Mouse (Mus musculus) CD4-positive naive resting alpha-beta T cell, adult 57 days (primary cell): ENCODE data around the gene Nfkbie. TPM values are rescaled to one million over a fixed set of nuclear protein-coding genes. Genes with fewer than 3 reads are reported as not detected.

ENCODE experiments used
- total RNA-seq: library from RNA; stranded (reverse); gene quantifications from one replicate; pipeline ENCODE4 v1.2.4, GENCODE M21; 2023

The Nfkbie gene
- 36.3 TPM for total RNA-seq

GRCm38 (mm10) chr17:45555452-45556106 is at the start of gene Nfkbie:
TSS of gene Nfkbie (plus strand) at chr17:45555703.

GRCm38 (mm10) chr17:45506700-45507189 is 48.8 kb upstream of the Nfkbie start, which contains the start of gene Aars2:
TSS of gene Aars2 (plus strand) at chr17:45506841.

GRCm38 (mm10) chr17:45523263-45523662 is 32.2 kb upstream of the Nfkbie start, which contains the start of gene Tcte1:
TSS of gene Tcte1 (plus strand) at chr17:45523434.

GRCm38 (mm10) chr17:45549617-45550181 is 5.8 kb upstream of the Nfkbie start, which contains the start of gene Tmem151b:
TSS of gene Tmem151b (minus strand) at chr17:45549677.

GRCm38 (mm10) chr17:45563655-45564530 is 8.4 kb downstream of the Nfkbie start, which contains the start of gene Slc35b2:
TSS of gene Slc35b2 (plus strand) at chr17:45563874.

GRCm38 (mm10) chr17:45573087-45573779 is 17.7 kb downstream of the Nfkbie start, which contains the start of gene Hsp90ab1:
TSS of gene Hsp90ab1 (minus strand) at chr17:45573271.

GRCm38 (mm10) chr17:45599446-45600242 is 44.1 kb downstream of the Nfkbie start, which contains the start of gene Slc29a1:
TSS of gene Slc29a1 (minus strand) at chr17:45599606.

GRCm38 (mm10) chr17:45601877-45602304 is 46.4 kb downstream of the Nfkbie start, which contains the start of gene Mymx:
TSS of gene Mymx (minus strand) at chr17:45602102.

Other genes starting within 250 kb of the Nfkbie start
- gene Cdc5l, start 122.0 kb upstream of the Nfkbie start, total RNA-seq = 83.4 TPM
- gene Spats1, start 80.3 kb upstream of the Nfkbie start, total RNA-seq = not detected
- gene Aars2, start 48.9 kb upstream of the Nfkbie start, total RNA-seq = 17.9 TPM
- gene Tcte1, start 32.3 kb upstream of the Nfkbie start, total RNA-seq = not detected
- 0.12 TPM for gene Tmem151b, start 6.0 kb upstream of the Nfkbie start, total RNA-seq
- gene Slc35b2, start 8.2 kb downstream of the Nfkbie start, total RNA-seq = 21.3 TPM
- 1,076 TPM for gene Hsp90ab1, start 17.6 kb downstream of the Nfkbie start, total RNA-seq
- gene Slc29a1, start 43.9 kb downstream of the Nfkbie start, total RNA-seq = 25.8 TPM
- not detected for gene Mymx, start 46.4 kb downstream of the Nfkbie start, total RNA-seq
- gene Capn11, start 103.6 kb downstream of the Nfkbie start, total RNA-seq = not detected
- gene Mrpl14, start 130.6 kb downstream of the Nfkbie start, total RNA-seq = 29.8 TPM
- gene Tmem63b, start 131.2 kb downstream of the Nfkbie start, total RNA-seq = 42.4 TPM
- not detected for gene 1600014C23Rik, start 178.1 kb downstream of the Nfkbie start, total RNA-seq